Mouse (Mus musculus) brain, embryonic 14.5 days (tissue): ENCODE measurements at regions not wholly inside any gene's neighbourhood (a gene's known extent, or its start where the extent isn't known, plus 50 kb on each side); places are given as distances from the start of the nearest gene placed in this dataset.
"Not testable (repeated sequence)": the region's sequence is repeated elsewhere in the genome, so short reads cannot be mapped to it uniquely, and the experiment has no call there.

Experiments
- CTCF ChIP-seq: fragments of 200-500 bp; IDR thresholded peaks from 2 replicates; pipeline ENCODE4 v1.5.1; 2012; ENCODE audit warnings: inconsistent platforms, mild to moderate bottlenecking, moderate library complexity, borderline replicate concordance; ENCODE audit not compliant: insufficient read depth, insufficient read length; ENCODE audit errors: extremely low read depth
- POLR2A ChIP-seq: fragments of 200-500 bp; IDR thresholded peaks from 2 replicates; pipeline ENCODE4 v1.6.1; 2012; ENCODE audit warnings: mild to moderate bottlenecking, inconsistent platforms, borderline replicate concordance; ENCODE audit not compliant: poor library complexity, insufficient read depth, insufficient read length, severe bottlenecking; ENCODE audit errors: extremely low read depth

- TF ChIP-seq CTCF, POLR2A: not testable (repeated sequence)
These were observed 123.4 kb upstream of the Hsf2 start for GRCm38 (mm10) chr10:57362781-57363180.
